Mouse (Mus musculus) lung, postnatal 0 days (tissue): ENCODE measurements at regions not wholly inside any gene's neighbourhood (a gene's known extent, or its start where the extent isn't known, plus 50 kb on each side); places are given as distances from the start of the nearest gene placed in this dataset.

ENCODE experiments used
- CTCF ChIP-seq: IDR thresholded peaks from 2 replicates; pipeline ENCODE4 v1.5.1; 2016; ENCODE audit warnings: antibody characterized with exemption, mild to moderate bottlenecking
- EP300 ChIP-seq: IDR thresholded peaks from 2 replicates; pipeline ENCODE4 v1.6.1; 2016; ENCODE audit warnings: antibody characterized with exemption, mild to moderate bottlenecking, control low read depth

DNA sequence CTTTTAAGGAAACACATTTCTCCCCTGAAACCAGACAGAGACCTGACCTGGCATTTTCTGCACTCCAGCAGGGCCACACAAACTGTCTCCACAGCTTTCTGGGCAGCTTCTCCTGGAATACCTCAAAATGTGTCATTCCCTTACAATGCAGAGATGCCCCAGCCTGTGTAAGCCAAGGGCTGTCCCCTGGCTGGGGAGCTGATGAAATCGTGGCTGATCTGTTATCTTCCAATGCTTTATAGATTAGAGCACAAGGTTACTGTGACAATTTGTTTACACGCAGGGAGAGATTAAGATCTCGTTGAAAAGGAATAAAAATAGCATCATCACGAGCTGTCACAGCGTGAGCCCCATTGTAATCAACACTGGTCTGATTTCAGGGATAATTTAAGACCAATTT lies 421.4 kb upstream of the Nr2f2 start:
- TF ChIP-seq CTCF (no peak), EP300 (no peak)
